Mouse (Mus musculus): ENCODE results near the gene Axin2. TPM values are rescaled to one million over a fixed set of nuclear protein-coding genes. Genes with fewer than 3 reads are reported as not detected.

The Axin2 gene
- polyA plus RNA-seq, 1 experiment = not detected

DNA sequence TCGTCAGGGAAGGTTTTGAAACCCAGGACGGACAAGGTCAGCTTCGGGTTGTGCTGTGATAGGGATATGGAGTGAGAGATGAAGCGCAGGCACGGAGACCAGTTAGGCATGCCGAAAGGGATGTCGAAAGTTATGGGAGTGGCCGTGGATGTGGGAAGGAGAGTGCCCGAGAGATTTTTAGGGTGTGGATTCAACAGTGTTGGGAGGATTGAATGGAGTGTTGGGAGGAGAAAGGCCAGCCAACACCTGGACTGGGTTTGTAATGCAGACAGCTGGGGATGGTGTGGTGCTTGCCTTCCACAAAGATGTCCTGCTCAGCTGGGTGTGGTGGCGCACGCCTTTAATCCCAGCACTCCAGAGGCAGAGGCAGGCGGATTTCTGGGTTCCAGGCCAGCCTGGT, 8.0 kb upstream of the Axin2 start:
- TF ChIP-seq POLR2A (IDR thresholded peaks at IDR 0.05; ENCODE audit: insufficient read depth, low read depth, low read length) (no peak), CTCF (IDR thresholded peaks at IDR 0.05; ENCODE audit: insufficient read depth, low read depth, low read length) (no peak)
- Histone ChIP-seq H3K4me3 (ENCODE audit: insufficient read depth, low read depth, low read length) (no peak overlapping the region), H3K4me1 (ENCODE audit: control insufficient read depth, insufficient read depth, low read length) (peaks cover 8% of the 10 kb centered on the region), H3K27ac (ENCODE audit: insufficient read depth, low read depth, low read length) (no peak overlapping the region)
- 95% methylated on average over 12 of the region's 12 CpGs for whole genome bisulfite sequencing

DNA sequence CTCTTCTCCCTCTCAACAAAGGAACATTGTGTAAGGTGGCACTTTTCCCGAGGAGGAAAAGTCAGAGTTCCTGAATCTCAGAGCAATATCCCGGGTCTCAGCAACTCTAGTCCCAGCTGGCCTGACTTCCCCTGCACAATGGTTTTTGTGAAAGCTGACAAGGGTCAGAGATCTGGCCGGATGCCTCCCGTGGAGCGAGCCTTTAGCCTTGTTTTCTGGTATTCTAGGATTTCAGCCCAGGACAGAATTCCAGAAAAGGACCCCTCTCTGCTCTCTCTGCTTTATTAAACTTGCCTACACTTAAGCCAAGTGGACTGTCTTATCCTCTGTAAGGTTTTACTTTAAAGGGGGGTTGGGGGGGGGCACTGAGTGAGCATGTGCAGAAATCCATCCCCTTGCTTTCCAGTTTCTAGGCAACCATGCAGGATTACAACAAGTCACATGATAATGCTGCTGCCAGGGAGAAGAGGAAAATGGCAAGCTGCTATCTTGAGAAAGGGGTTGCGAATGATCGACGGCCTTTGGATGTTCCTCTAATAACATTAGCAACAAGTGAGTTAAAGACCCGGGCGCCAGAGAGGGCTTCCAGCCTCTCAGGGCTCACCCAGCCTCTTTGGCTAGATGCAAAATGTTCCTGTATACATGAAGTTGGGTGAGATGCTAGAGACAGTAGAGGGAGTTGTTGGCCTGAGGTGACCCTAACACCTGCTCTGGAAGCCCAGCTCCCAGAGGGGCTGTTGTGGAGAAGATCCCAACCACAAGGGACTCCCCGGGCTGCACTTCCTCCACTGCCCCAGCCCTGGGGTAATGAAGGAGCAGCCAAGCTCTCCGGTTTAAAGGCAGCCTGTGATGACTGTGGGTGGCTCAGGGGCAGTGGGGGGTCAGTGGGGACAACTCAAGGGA, 2.5 kb upstream of the Axin2 start:
- peak overlapping the region; percentile 26 for H3K4me3 ChIP-seq (ENCODE audit: insufficient read depth, low read depth, low read length)
- TF ChIP-seq CTCF (IDR thresholded peaks at IDR 0.05; ENCODE audit: insufficient read depth, low read depth, low read length) = no peak
- no peak for TF ChIP-seq POLR2A (IDR thresholded peaks at IDR 0.05; ENCODE audit: insufficient read depth, low read depth, low read length)
- 6% methylated on average over 12 of the region's 12 CpGs for WGBS
- 0 out of 2 replicates have a peak overlapping the region, but pooled peaks have one; percentile 32 for H3K27ac ChIP-seq (ENCODE audit: insufficient read depth, low read depth, low read length)
- H3K4me1 ChIP-seq (ENCODE audit: control insufficient read depth, insufficient read depth, low read length) = peaks cover 15% of the 10 kb centered on the region

DNA sequence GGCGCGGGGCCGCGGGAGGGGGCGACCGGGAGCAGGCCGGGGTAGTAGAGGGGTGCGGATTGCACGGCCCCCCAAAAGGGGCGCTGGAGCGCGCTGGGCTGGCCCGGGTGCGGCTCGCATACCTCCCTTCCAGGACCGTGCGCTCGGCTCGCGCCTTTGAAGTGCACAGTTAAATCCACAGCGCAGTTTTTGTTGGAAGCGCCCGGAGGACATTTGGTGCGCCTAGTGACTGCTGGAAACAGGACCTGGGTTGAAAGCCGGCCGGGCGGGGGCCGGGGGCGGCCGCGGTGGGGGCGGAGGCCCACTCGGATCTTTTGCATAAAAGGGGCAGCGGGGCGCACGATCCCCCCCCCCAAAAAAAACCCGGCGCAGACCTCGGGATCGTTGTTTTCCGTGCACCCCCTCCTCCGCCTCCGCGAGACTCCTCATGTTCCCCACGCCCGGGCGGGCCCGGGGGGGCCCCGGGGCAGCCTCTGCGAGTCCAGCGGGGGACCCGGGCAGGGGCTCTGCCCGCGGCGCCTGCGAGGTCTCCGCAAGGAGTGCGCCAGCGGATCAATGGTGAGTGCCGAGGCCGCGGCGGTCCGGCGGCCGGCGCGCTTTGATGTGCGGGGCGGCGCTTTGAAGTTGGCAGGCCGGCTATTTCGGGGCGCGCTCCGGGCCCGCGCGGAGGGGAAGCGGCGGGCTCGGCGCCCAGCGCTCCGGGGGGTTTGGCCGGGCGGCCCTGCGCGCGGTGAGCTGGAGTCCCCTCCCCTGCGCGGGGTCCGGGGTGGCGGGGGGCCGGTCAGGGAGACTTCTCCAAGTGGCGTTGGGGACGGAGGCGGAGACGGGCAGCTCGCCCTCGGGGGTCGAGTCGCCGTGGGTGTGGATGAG, 722 bp downstream of the Axin2 start:
- Histone ChIP-seq H3K27ac (ENCODE audit: insufficient read depth, low read depth, low read length) (peak overlapping the region; percentile 39; the same call in 1 of the 2 replicates), H3K4me3 (ENCODE audit: insufficient read depth, low read depth, low read length) (peak overlapping the region; percentile 89), H3K4me1 (ENCODE audit: control insufficient read depth, insufficient read depth, low read length) (peaks cover 36% of the 10 kb centered on the region)
- WGBS = under 1% methylated on average over 103 of the region's 104 CpGs
- TF ChIP-seq POLR2A (IDR thresholded peaks at IDR 0.05; ENCODE audit: insufficient read depth, low read depth, low read length) = no peak
- no peak for TF ChIP-seq CTCF (IDR thresholded peaks at IDR 0.05; ENCODE audit: insufficient read depth, low read depth, low read length)

DNA sequence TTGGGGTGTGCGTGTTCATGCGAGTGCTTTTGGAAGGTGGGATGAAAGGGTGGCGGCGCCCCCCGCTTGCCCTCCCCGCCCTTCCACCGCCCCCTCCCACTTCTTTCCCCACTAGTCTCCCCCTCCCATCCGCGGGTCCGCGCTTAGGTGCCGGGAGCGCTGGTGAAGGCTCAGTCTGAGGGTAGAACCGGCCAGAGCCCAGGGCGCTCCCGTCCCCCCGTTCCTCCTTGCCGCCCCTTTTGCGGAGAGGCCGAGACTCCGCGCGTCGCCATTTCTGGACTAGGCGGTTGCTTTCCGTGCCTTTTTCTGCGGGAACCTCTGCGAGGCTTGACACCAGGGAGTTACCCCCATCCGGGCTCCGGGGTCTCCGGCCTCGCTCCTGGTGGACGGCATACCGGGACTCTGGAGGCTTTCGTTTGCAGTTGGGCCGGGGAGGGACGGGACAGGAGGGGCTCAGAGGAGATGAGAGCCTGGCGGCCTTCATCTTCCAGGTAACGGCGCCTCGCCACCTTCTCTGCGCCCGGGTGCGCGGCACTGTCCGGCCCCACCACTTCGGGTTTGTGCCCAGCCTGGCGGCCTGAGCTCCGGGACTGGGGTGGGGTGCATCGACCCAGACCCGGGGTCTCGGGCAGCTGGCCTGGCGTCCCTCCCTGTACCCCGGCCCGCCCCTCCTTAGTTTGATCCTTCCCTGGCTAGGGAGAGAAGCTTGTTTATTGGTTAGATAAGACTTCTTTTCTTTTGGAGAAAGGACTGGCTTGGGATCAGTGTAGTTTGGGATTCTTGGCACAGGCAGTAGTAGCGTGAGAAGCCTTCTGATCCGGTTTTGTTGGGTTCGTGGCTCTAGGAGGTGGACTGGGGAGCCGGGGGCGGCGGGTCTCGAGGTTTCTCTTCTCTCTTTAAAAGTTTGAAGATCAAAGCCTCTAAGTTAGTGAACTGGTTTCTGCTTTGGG, 1.6 kb downstream of the Axin2 start:
- TF ChIP-seq POLR2A (IDR thresholded peaks at IDR 0.05; ENCODE audit: insufficient read depth, low read depth, low read length) = no peak
- TF ChIP-seq CTCF (IDR thresholded peaks at IDR 0.05; ENCODE audit: insufficient read depth, low read depth, low read length) = no peak
- Histone ChIP-seq H3K27ac (ENCODE audit: insufficient read depth, low read depth, low read length) (peak overlapping the region; percentile 39; the same call in 1 of the 2 replicates), H3K4me1 (ENCODE audit: control insufficient read depth, insufficient read depth, low read length) (peaks cover 42% of the 10 kb centered on the region), H3K4me3 (ENCODE audit: insufficient read depth, low read depth, low read length) (peak overlapping the region; percentile 89)
- WGBS = under 1% methylated on average over 61 of the region's 62 CpGs

DNA sequence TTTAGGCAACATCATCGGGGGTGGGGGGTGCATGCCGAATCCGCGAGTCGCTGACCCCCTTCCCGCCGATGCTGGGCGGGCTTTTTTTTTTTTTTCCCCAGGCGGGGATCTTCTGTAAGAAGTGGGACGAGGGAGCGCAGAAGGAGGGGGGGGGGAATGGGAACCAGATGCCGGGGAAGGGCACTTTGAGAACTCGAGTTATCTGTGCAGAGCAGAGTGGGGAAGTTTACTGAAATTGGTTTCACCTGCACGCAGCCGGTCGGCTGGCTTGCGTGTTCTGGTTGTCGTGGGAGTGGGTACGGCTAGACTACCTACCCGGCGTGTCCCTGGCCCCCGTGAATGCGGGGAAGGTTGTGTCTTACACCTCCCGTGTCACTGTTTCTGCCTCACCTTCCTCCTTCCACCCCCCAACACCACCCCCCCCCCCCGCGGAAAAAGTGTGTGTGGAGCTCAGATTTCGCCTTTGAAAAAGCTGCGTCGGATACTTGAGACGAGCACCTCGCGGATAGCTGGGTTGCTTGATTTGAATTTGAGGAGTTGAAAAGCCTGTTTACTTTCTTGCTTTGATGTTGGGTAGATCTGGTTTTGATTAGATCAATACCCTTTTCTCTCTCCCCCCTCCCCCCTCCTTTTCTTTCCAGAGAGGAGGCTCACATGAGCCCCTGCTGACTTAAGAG, 2.5 kb downstream of the Axin2 start:
- peaks cover 50% of the 10 kb centered on the region for H3K4me1 ChIP-seq (ENCODE audit: control insufficient read depth, insufficient read depth, low read length)
- WGBS = 1% methylated on average over 32 of the region's 32 CpGs
- no peak for TF ChIP-seq POLR2A (IDR thresholded peaks at IDR 0.05; ENCODE audit: insufficient read depth, low read depth, low read length)
- TF ChIP-seq CTCF (IDR thresholded peaks at IDR 0.05; ENCODE audit: insufficient read depth, low read depth, low read length) = no peak
- no peak overlapping the region for H3K27ac ChIP-seq (ENCODE audit: insufficient read depth, low read depth, low read length)
- H3K4me3 ChIP-seq (ENCODE audit: insufficient read depth, low read depth, low read length) = peak overlapping the region; percentile 89

DNA sequence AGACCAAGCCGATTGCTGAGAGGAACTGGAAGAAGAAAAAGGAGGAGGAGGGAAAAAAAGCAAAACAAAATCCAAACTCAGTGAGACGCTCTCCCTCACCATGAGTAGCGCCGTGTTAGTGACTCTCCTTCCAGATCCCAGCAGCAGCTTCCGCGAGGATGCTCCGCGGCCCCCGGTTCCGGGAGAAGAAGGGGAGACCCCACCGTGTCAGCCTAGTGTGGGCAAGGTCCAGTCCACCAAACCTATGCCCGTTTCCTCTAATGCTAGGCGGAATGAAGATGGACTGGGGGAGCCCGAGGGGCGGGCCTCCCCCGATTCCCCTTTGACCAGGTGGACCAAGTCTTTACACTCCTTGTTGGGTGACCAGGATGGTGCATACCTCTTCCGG, 3.0 kb downstream of the Axin2 start:
- H3K4me3 ChIP-seq (ENCODE audit: insufficient read depth, low read depth, low read length) = peak overlapping the region; percentile 89
- WGBS = 11% methylated on average over 17 of the region's 17 CpGs
- H3K27ac ChIP-seq (ENCODE audit: insufficient read depth, low read depth, low read length) = no peak overlapping the region
- peaks cover 51% of the 10 kb centered on the region for H3K4me1 ChIP-seq (ENCODE audit: control insufficient read depth, insufficient read depth, low read length)
- TF ChIP-seq CTCF (IDR thresholded peaks at IDR 0.05; ENCODE audit: insufficient read depth, low read depth, low read length) = no peak
- no peak for TF ChIP-seq POLR2A (IDR thresholded peaks at IDR 0.05; ENCODE audit: insufficient read depth, low read depth, low read length)

DNA sequence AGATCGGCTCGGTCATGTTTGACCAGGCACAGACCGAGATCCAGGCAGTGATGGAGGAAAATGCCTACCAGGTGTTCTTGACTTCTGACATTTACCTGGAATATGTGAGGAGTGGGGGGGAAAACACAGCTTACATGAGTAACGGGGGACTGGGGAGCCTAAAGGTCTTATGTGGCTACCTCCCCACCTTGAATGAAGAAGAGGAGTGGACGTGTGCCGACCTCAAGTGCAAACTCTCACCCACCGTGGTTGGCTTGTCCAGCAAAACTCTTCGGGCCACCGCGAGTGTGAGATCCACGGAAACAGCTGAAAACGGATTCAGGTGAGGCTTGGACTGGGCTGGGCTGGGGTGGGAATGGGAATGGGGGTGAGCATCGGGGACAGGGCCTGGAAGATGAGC, 3.6 kb downstream of the Axin2 start:
- no peak for TF ChIP-seq CTCF (IDR thresholded peaks at IDR 0.05; ENCODE audit: insufficient read depth, low read depth, low read length)
- TF ChIP-seq POLR2A (IDR thresholded peaks at IDR 0.05; ENCODE audit: insufficient read depth, low read depth, low read length) = no peak
- Histone ChIP-seq H3K4me1 (ENCODE audit: control insufficient read depth, insufficient read depth, low read length) (peaks cover 54% of the 10 kb centered on the region), H3K27ac (ENCODE audit: insufficient read depth, low read depth, low read length) (no peak overlapping the region), H3K4me3 (ENCODE audit: insufficient read depth, low read depth, low read length) (peak overlapping the region; percentile 89)
- 49% methylated on average over 13 of the region's 13 CpGs for whole genome bisulfite sequencing

Measured in olfactory bulb, adult 2 months (tissue).